Mouse (Mus musculus) thymus, postnatal 0 days (tissue): Measurements from ENCODE around the gene Ezr. TPM values are rescaled to one million over a fixed set of nuclear protein-coding genes. Genes with fewer than 3 reads are reported as not detected.
A peak's percentile ranks its signal among the peaks of the same experiment; 100 is the strongest.

Experiments used
- DNase-seq: peaks from one replicate; pipeline ENCODE4 v3.0.0-alpha.2; 2015; ENCODE audit warnings: low spot score
- polyA plus RNA-seq: library from polyadenylated mRNA; unstranded; fragments of >200 nt; fragmentation: Nextera tagmentation; extraction: Ambion mirVana; gene quantifications from 2 replicates; pipeline ENCODE4 v1.2.1, GENCODE M21; 2015

Gene Ezr
- 385 and 387 TPM in 2 replicates for polyA plus RNA-seq

DNA sequence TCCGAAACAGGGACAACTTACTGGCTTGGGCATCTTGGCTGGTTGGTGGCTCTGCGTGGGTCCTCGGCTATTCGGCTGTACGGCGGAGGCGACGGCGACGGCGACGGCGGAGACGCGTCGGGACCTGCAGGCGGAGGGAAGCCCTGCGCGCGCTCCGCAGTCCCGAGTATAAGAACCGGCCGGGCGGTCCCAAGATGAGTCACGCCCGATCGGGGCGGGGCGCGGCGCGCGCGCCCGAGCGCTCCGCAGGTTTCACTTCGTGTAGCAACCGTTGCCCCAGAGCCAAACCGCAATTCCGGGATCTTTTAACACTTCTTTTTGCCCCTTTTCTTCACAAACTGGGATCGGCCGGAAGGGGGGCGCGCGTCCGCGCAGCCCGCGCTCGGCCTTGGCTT lies at the start of gene Ezr:
Ezr (minus strand) TSS at position 174 of the 395 bp plus-strand sequence.
- peak; percentile 94 for DNase-seq

DNA sequence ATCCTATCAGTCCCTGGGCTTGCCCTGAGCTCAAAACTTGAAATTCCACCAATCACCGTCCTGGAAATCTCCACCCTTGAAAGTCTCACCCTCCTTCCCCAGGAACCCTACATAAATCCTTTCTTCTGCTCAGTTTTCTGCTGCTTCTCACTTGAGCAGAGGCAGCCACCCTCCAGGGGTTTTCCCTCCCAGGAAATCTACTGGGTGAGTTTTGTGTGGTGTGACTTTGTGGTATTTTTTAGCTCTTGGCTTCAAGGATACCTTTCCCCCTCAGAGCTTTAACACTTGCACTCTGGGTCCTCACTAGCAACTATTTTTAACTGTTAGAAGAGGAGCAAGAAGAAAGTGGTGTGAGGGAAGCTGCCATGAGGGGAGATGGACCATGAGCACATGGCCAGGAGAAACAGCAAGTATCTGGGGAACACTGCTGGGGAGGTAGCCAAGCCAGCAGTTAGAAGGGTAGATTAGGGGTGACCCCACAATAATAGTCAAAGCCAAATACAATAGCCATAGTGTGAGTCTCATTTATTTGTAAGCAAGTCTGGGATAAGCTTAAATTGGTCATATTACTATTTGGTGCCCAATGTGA lies 47.5 kb upstream of the Ezr start:
- no peak for DNase-seq

DNA sequence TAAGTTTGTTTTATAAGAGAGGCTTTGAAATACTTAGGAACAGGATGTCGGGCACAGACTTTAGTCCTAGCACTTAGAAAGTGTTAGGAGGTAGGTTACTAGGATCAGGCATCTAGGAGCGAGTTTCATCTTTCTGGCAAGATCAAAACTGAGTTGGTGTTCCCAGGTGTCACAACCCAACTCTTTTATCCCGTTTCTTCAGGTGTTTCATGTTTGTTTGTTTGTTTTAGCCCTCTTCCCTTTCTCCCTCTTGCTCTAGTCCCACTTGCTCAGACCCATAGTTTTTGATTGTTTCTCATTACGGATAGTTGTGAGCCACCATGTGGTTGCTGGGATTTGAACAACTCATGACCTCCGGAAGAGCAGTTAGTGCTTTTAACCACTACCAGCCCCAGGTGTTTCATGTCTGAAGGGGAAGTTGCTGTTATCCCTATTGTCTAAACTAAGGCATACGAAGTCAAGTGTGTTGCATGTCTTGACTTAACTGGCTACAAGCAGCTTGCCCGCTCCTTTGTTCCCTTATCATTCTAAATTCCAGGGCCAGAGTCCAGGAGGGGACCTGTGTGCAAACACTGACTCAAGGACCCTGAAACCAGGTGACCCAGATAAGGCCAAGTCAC lies 46.1 kb upstream of the Ezr start:
- peak; percentile 68 for DNase-seq

DNA sequence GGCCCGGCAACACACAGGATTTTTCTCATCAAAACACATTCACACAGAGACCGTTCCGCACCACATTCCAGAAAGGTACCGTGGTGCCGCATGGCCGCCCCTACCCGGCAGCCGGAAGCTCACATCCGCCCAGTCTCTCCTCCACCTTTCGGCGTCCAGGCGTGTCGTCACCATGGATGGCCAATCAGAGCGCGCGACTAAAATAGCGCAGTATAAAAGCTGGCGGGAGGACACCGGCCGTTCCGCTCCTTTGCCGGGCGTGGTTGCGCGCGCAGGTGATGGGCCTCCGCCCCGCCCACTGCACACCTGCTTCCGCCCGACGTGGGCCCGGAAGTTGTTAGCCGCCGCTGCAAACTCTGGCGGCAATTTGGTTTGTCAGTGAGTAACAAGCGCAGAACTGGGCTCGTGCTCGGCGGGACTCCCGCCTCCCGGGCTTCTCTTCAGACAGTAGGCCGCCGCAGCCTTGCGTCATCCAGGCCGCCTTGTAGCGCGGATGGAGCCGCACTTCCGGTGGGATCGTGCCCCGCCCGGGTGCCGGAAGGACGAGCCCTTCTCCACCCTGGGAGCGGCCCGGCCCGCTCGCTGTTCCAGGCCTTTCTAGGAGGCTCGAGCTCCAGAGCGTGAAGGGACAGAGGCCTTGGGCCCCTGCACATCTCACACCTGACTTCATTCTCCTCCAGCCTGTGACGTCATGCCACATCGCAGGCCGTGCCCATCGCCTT lies 45.3 kb upstream of the Ezr start:
- DNase-seq: peak; percentile 99

DNA sequence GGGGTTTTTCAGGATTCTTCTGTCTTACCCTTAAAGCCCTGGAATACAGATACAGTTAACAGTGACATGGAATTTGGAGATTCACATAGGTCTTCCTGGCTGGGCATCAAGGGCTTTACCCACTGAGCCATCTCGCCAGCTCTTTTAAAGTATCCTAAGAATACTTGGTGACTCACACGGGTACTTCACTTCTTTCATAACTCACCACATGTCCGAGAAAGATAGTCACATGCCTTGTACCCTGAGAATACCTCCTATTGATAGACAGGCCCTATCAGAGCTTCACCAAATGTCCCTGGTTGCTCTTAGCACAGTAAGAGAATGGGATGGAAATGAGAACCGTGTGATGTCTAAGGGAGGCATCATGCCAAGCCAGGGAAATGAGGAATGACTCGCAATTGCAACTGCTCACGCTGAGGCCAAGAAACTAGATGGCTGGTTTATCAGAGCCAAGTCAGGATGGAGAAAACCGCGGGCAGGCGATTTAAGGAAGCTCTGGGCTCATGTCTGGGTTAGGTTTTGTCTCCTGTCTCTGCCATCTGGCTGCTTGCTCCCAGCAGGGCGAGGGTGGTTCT lies 44.7 kb upstream of the Ezr start:
- no peak for DNase-seq

DNA sequence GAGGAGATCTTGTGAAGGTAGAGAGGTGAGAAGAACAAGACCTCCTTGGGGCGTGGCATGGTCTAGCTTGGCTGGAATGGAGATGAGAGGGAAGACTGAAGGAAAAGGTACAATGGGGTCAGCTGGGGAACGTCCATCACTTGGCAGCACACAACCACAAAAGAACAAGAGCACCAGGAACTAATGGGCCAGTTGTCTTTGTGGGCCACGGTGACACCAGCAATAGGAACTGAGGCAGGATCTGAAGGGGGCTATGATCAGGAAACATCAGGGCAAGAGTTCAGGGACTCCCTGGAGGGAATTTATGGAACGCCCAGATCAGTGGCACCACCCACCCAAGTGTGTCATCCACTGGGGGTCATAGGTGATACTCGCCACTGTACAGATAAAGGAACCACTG lies 34.2 kb upstream of the Ezr start:
- DNase-seq: no peak

DNA sequence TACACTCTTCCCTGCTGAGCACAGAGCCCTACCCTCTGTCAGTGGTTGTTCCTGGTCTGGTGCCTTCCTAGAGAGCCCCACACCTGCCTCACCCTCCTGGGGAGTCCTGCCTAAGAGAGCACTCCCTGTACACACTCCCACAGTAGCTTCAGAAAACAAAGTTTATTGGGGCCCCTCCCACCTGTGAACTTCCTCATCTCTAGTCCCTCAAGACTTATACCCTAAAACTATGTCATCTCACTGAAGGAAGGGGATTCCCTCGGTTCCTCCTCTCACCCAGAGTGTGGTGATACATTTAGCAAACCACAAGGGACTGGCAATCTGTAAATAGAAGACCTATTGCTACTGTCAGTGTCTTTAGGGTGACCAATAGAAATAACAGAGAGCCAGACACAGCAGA lies 33.6 kb upstream of the Ezr start:
- DNase-seq: no peak

DNA sequence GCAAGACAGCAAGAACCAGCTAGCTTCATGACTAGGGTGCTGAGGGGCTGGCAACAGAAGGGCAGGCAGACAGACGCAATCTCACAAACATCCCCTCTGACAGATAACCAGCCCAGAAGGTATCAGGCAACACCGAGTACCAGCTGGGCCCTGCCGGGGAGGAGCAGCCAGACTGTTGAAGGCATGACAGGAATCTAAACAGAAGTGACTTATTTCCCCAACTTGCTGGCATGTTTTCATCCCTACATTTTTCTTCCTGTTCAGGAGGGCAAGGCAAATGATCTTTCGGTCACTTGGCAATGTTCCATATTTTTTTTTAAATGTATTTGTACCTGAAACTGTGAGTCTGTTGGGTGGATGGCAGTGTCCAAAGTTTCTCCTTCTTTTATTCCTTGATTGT lies 32.1 kb upstream of the Ezr start:
- no peak for DNase-seq

DNA sequence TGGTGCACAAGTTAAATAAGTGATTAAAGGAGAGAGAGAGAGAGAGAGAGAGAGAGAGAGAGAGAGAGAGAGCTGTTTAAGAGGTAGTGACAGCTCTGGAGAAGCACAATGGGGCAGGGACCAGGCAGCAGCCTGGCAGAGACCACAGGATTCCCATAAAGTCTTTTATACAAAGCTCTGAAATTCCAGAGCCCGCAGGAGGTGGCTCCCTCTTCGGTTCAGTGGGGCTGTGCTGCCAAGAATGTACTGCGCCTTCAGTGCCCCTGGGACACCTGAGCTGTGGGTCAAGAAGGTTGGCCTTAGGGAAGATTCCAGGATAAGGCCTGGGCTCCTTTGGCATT lies 30.2 kb upstream of the Ezr start:
- DNase-seq: no peak

DNA sequence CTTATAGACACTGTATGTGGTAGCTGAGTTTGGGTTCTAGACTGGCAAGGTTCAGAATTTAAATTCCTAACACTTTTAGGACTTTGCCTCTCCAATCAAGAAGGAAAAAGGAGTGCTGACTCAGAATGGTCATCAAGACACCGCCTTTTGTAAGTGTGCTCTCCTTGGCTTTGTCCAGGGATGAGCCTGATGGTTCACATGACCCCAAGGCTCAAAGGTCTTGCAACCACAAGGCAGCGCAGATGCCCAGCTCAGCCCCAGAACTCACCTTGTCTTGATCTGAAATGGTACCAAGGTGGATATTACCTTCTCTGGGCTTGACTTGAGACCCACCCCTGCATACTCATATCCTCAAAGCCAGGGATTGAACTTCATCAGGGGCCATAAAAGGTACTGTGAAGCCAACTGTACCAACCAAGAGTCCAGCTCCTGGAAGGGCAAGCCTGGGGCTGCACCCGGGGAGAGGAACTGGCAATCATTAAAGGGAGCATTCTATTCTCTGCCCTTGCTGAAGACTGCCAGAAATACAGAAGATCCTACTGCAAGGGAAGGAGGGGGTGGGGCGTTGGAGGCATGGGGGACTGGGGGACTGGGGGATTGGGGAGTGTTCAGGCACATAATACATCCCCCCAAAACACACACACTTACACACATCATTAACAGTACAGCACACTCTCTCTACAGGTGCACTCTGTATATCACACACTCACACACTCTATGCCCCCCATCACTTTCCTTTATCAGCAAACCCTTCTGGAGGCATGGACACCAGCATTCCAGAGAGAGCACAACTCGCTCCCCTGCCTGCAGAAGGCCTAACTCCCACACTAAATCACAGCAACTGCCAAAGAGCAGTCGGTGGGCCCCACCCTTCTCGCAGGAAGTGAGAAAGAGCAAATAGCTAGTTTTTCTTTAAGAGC lies 29.6 kb upstream of the Ezr start:
- no peak for DNase-seq

DNA sequence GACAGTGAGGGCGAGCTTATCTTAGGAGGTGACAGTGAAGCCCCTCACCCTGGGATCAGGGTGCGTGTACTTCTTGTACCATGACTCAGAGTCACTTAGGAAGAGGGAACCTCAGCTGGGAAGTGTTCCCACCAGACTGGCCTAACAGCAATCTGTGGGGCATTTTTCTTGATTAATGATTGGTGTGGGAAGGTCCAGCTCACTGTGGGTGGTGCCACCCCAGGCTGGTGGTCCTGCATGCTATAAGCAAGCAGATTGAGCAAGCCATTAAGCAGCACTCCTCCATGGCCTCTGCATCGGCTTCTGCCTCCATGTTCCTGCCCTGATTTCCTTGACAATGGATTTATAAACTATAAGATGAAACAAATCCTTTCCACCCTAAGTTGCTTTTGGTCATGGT lies 26.7 kb upstream of the Ezr start:
- no peak for DNase-seq

DNA sequence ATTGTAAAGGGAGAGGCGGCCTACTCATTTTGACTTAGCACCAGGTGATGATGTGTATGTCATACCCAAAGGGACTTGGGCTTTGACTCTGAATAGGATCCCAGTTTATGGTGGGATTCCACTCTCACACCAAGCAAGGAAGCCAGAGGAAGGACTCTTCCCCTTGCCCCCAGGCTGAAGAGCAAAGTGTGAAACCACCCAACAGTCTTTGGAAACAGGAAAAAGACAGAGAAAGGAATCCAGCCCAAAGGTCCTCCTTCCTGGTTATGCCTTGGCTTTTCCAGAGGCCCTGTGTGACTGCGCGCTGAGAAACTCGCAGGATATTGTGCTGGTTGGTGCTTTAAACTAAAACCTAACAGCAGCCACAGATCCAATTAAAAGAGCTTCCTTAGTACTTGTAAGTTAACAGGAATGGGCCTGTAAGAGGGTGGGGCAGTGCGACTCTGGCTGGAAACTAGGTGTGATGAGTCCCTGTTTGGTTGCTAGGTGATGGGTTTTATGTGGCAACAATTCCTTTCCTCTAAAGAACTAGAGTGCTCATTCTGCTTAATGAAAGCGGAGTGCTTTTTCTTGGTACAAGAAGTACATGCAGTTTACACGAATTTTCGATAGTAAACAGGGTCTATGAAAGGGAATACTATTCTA lies 26.1 kb upstream of the Ezr start:
- no peak for DNase-seq

DNA sequence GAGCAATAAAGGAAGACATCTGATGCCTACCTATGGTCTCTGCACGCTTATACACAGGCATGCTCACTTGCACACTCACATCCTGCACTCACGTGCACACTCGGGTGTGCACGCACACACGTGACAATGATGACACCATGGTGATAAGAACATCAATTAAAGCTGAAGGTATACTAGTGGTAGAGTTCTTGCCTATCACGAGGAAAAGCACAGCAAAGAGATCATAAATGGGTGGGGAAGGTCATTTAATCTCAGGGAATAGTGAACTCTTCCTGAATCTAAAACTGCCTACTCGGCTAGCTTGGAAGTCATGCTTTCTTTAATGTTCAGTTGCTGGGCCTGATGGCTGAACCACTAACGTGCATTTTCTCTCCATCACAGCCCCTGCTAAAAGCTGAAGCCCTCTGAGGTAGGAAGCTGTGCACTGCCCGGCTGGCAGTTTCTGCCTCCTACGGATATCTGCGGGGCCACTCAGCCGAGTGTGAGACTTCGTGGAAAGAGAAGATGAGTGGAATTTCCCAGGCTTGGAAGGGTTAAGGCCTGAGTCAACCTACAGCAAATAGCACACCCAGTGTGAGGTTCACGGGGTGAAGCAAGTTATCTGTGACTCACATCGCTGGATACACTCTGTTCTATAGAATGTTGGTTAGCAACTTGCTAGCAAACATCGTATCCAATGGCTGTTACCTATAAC lies 25.4 kb upstream of the Ezr start:
- no peak for DNase-seq

DNA sequence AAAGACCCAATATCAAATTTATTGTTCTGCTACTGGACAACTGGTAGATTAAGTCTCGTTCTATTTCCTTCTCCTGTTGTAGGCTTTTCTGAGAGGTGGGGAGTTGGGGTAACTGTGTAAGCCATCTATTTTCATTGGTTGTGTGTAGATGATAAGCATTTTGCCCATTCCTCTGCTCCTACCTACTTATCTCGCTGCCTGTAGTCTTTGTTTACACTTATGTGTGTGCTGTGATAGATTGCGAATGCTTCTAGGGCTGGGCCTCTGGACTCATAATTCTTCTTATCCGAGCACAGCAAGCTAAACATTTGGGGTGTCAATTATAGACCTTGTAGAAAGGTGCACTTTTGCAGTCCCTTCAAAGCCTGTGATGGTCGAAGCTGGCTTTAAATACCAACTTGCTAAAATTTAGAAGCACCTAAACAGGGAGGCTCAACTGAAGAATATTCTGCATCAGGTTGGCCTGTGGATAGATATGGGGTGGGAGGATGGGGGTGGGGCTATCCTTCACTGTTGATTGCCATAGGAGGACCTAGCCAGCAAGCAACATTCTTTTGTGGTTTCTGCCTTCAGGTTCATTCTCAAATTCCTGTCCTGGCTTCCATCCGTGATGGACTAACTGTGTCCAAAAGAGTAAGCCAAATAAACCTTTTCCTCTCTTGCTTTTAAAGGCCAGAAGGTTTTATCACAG lies 22.4 kb upstream of the Ezr start:
- no peak for DNase-seq

DNA sequence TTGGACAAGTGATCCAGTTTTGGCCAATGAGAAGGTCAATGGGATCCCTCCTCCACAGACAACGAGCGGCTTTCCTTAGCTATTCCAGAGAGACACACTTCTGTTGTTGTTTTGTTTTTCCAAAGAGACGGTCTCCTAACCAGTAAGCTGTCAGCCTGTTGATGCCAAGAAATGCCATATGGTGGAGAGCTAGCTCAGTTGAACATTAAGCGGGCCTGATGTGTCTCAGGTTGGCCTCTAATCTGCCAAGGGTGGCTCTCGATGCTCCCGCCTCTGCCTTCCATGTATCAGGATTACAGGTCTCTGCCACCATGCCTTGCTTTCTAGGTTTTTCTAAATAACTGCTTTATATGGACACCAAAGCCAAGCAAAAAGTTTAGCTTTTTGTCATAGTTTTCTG lies 21.5 kb upstream of the Ezr start:
- DNase-seq: no peak

DNA sequence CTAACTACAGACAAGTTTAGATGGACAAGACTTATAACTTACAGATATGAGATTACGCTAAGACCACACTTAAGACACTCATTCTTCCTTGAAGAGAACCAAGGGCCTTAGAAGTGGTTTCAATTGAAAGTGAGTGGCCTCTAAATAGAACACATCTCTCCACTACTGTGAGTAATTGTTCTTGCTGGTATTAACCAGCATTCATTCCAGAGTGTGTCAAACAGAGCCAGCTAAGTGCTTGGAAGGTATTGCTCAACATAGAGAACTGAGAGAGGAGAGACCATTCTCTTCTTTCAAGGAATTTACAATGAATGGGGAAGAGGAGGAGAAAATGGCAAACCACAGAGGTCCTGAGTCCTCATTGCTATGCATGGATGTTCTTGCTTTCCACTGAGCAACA lies 21.0 kb upstream of the Ezr start:
- no peak for DNase-seq

DNA sequence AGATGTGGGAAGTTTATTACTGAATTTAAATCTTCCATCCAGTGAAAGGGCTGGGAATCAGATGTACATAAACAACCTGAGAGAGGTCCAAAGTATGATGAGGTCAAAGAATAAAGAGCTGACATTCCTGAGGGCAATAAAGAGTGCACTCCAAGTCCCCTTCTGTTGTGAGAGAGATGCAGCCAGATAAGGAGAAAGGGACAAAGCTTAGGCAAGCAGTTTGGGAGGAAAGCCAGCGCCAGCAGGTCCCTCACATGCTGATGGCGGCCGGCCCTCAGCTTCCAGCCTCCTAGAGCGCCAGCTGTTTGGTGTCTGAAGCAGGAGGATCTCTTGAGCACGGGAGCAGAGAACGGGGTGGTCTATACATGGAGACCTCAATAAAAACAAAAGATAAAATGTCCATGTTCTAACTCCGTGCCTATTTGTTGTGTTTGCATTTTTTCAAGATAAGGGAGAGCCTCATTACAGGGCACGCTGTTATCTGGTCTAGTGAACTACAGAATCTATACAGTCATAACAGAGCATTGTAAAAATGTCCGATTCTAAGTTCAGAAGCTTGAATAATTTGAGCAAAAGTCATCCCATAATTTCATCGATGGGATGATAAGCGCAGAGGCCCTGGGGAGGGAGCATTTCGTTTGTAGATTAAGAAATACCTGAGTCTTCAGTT lies 15.9 kb upstream of the Ezr start:
- DNase-seq: no peak

DNA sequence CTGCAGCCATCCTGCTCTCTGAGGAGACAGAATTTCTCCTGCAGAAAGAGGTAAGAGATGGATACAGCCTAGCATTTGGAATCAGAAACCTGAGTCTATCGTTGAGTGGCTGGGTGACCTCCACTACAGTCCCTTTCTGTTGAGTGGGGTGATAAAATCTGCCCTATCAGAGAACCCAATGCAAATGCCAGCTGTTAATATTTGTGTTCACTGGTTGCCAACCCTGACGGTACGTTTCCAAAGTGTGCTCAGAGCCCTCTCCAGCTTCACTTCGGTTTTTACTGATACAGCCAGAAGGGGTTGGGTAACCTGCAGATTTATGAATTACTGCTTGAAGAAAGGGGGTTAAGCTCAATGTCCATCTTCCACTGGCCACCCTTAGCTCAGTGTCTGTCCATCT lies 14.9 kb upstream of the Ezr start:
- no peak for DNase-seq

DNA sequence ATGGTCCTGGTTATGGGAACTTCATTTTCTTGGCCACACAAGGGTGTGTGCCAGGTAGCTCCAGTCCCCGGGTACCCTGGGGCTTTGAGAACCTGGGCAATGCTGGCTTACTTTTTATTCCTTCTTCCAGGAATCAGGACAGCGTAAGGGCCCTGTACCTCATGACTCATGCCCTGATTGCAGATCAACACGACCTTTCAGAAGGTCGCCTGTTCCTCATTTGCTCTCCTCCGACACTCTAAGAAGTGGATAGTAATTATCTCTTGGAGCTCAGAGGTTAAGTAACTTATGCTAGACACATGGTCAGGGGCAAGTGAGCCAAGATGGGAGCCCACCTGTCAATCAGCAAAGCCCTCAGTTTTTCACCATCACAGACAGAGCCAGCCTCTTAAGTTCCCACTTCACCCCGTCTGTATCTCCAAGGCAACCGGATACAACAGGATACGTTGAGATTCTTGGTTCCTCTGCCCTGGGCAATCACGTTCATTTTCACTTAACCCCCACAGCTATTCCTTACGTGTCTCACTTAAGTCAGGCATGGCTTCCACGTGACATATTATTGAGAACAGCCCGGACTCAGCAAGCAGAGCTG lies 11.7 kb upstream of the Ezr start:
- DNase-seq: no peak
